In genomic region chr6:11792186-11792585, GRCm38 (mm10) we compare ENCODE assay signal across 19 mouse cellular contexts.
DNase-seq lines count a peak whose midpoint lies in the region; ATAC-seq lines count a peak whose summit lies in the region.
"Had no signal": no experiment of that assay in that cellular context is flagged by ENCODE, and none has a peak within 500 bp of the region (broad histone marks: within the 10 kb centered on the region; RNA-seq: fewer than 3 reads in every experiment).

No protein-coding gene starts in this region.

- H3K4me3 ChIP-seq in hindbrain, embryonic 11.5 days (ENCODE audit: low read depth, low read length), result no peak overlapping the region
- no peak overlapping the region for H3K4me3 ChIP-seq in hindbrain, embryonic 16.5 days (ENCODE audit: low read length)
- no peak overlapping the region for H3K4me3 ChIP-seq in midbrain, embryonic 13.5 days (replicated peaks)
- H3K4me3 ChIP-seq in midbrain, embryonic 14.5 days (replicated peaks; ENCODE audit: low read depth, low read length), result no peak overlapping the region

- no peak overlapping the region for H3K27ac ChIP-seq in hindbrain, embryonic 11.5 days (ENCODE audit: low read depth, low read length)
- no peak overlapping the region for H3K27ac ChIP-seq in hindbrain, embryonic 16.5 days (ENCODE audit: low read depth, low read length)
- H3K27ac ChIP-seq in midbrain, embryonic 13.5 days, result no peak overlapping the region
- no peak overlapping the region for H3K27ac ChIP-seq in midbrain, embryonic 14.5 days (replicated peaks; ENCODE audit: low read depth, low read length)

- 0 out of 2 replicates have a peak, but pooled peaks have one; percentile 56 for ATAC-seq in hindbrain, embryonic 11.5 days (ENCODE audit: low FRiP score)
- ATAC-seq in hindbrain, embryonic 16.5 days, result no peak
- 0 out of 2 replicates have a peak, but pooled peaks have one; percentile 53 for ATAC-seq in midbrain, embryonic 13.5 days
- ATAC-seq in midbrain, embryonic 14.5 days (ENCODE audit: low FRiP score, low TSS enrichment), result no peak
- ATAC-seq: activated CD4-positive, CD25-positive, alpha-beta regulatory T cell, adult 4 months; CD4-positive, CD25-positive, alpha-beta regulatory T cell, adult 4 months; Patski had no signal

- DNase-seq in hindbrain, embryonic 11.5 days (ENCODE audit: low spot score), result no peak
- no peak for DNase-seq in midbrain, embryonic 14.5 days
- DNase-seq: adrenal gland, adult 2 months; adrenal gland, adult 8-10 months; adrenal gland, postnatal 10 days; adrenal gland, postnatal 14 days; adrenal gland, postnatal 25 days; adrenal gland, postnatal 36 days; B cell, adult 2 months; cerebellum, adult 11 months; cerebellum, adult 11-12 months; cerebellum, adult 18-20 months had no signal

- H3K36me3 ChIP-seq in hindbrain, embryonic 11.5 days (ENCODE audit: control insufficient read depth, insufficient read depth, low read length), result no peaks in the 10 kb centered on the region
- no peaks in the 10 kb centered on the region for H3K36me3 ChIP-seq in hindbrain, embryonic 16.5 days (ENCODE audit: control insufficient read depth, insufficient read depth, low read length)
- no peaks in the 10 kb centered on the region for H3K36me3 ChIP-seq in midbrain, embryonic 13.5 days
- H3K36me3 ChIP-seq in midbrain, embryonic 14.5 days (ENCODE audit: control insufficient read depth, insufficient read depth, low read length), result no peaks in the 10 kb centered on the region
- H3K36me3 ChIP-seq: G1E had no signal

- WGBS in hindbrain, embryonic 11.5 days, result 89% methylated on average over 3 of the region's 3 CpGs
- WGBS in hindbrain, embryonic 16.5 days, result 91% methylated on average over 3 of the region's 3 CpGs
- WGBS in midbrain, embryonic 13.5 days, result 91% methylated on average over 3 of the region's 3 CpGs
- 94% methylated on average over 3 of the region's 3 CpGs for WGBS in midbrain, embryonic 14.5 days

- no peak overlapping the region for H3K4me2 ChIP-seq in hindbrain, embryonic 11.5 days (replicated peaks; ENCODE audit: low read depth, low read length)
- no peak overlapping the region for H3K4me2 ChIP-seq in hindbrain, embryonic 16.5 days (ENCODE audit: low read length)
- no peak overlapping the region for H3K4me2 ChIP-seq in midbrain, embryonic 13.5 days (replicated peaks)
- no peak overlapping the region for H3K4me2 ChIP-seq in midbrain, embryonic 14.5 days (ENCODE audit: low read length)

- no peaks in the 10 kb centered on the region for H3K27me3 ChIP-seq in hindbrain, embryonic 11.5 days (ENCODE audit: control insufficient read depth, insufficient read depth, low read length)
- H3K27me3 ChIP-seq in hindbrain, embryonic 16.5 days (replicated peaks; ENCODE audit: control insufficient read depth, insufficient read depth, low read length), result no peaks in the 10 kb centered on the region
- H3K27me3 ChIP-seq in midbrain, embryonic 13.5 days, result no peaks in the 10 kb centered on the region
- H3K27me3 ChIP-seq in midbrain, embryonic 14.5 days (ENCODE audit: control insufficient read depth, insufficient read depth, low read length), result no peaks in the 10 kb centered on the region
- H3K27me3 ChIP-seq: CH12.LX had no signal

- no peaks in the 10 kb centered on the region for H3K4me1 ChIP-seq in hindbrain, embryonic 11.5 days (replicated peaks; ENCODE audit: control insufficient read depth, insufficient read depth, low read length)
- no peaks in the 10 kb centered on the region for H3K4me1 ChIP-seq in hindbrain, embryonic 16.5 days (ENCODE audit: control insufficient read depth, insufficient read depth, low read depth, low read length)
- H3K4me1 ChIP-seq in midbrain, embryonic 13.5 days (replicated peaks), result no peaks in the 10 kb centered on the region
- H3K4me1 ChIP-seq in midbrain, embryonic 14.5 days (ENCODE audit: control insufficient read depth, insufficient read depth, low read length), result no peaks in the 10 kb centered on the region

- no peaks in the 10 kb centered on the region for H3K9me3 ChIP-seq in hindbrain, embryonic 11.5 days (ENCODE audit: control insufficient read depth, low read length)
- no peaks in the 10 kb centered on the region for H3K9me3 ChIP-seq in hindbrain, embryonic 16.5 days (ENCODE audit: control insufficient read depth, low read length)
- no peaks in the 10 kb centered on the region for H3K9me3 ChIP-seq in midbrain, embryonic 13.5 days
- H3K9me3 ChIP-seq in midbrain, embryonic 14.5 days (ENCODE audit: control insufficient read depth, low read length), result no peaks in the 10 kb centered on the region
- H3K9me3 ChIP-seq: G1E had no signal

- H3K9ac ChIP-seq in hindbrain, embryonic 11.5 days (ENCODE audit: low read depth, low read length), result no peak overlapping the region
- no peak overlapping the region for H3K9ac ChIP-seq in hindbrain, embryonic 16.5 days (ENCODE audit: low read depth, low read length)
- no peak overlapping the region for H3K9ac ChIP-seq in midbrain, embryonic 13.5 days (replicated peaks)
- H3K9ac ChIP-seq in midbrain, embryonic 14.5 days (replicated peaks; ENCODE audit: low read length), result no peak overlapping the region

Comparison
In these comparisons a context has a peak if more than half of its experiments do, and no peak if none do; other contexts are left out.
1. ATAC-seq: peak in hindbrain, embryonic 11.5 days (single experiment) and midbrain, embryonic 13.5 days (single experiment); none in hindbrain, embryonic 16.5 days (single experiment) and midbrain, embryonic 14.5 days (single experiment).